Mouse (Mus musculus): ENCODE results near the gene Ubtd1. TPM values are rescaled to one million over a fixed set of nuclear protein-coding genes. Genes with fewer than 3 reads are reported as not detected.
A peak's percentile ranks its signal among the peaks of the same experiment; 100 is the strongest.

Ubtd1 gene
- total RNA-seq, 1 experiment from 2014 or later = 10.0 TPM

GRCm38 (mm10) chr19:42016251-42016650, 34.7 kb downstream of the Ubtd1 start:
- no peak for ATAC-seq (replicated peaks; ENCODE audit: insufficient number of reproducible peaks, low FRiP score, low TSS enrichment, poor library complexity, severe bottlenecking)

GRCm38 (mm10) chr19:42016840-42017239, 35.3 kb downstream of the Ubtd1 start:
- no peak for ATAC-seq (replicated peaks; ENCODE audit: insufficient number of reproducible peaks, low FRiP score, low TSS enrichment, poor library complexity, severe bottlenecking)

GRCm38 (mm10) chr19:42017399-42018247, 36.1 kb downstream of the Ubtd1 start:
- 0 out of 2 replicates have a peak, but pooled peaks have one; percentile 36 for ATAC-seq (replicated peaks; ENCODE audit: insufficient number of reproducible peaks, low FRiP score, low TSS enrichment, poor library complexity, severe bottlenecking)

GRCm38 (mm10) chr19:42019011-42019522, 37.5 kb downstream of the Ubtd1 start:
- ATAC-seq (replicated peaks; ENCODE audit: insufficient number of reproducible peaks, low FRiP score, low TSS enrichment, poor library complexity, severe bottlenecking) = no peak

GRCm38 (mm10) chr19:42021681-42022541, 40.3 kb downstream of the Ubtd1 start:
- no peak for ATAC-seq (replicated peaks; ENCODE audit: insufficient number of reproducible peaks, low FRiP score, low TSS enrichment, poor library complexity, severe bottlenecking)

- no peak for ATAC-seq (replicated peaks; ENCODE audit: insufficient number of reproducible peaks, low FRiP score, low TSS enrichment, poor library complexity, severe bottlenecking)
Observed at GRCm38 (mm10) chr19:42022542-42022848, 40.9 kb downstream of the Ubtd1 start.

- peak; percentile 94 for ATAC-seq (replicated peaks; ENCODE audit: insufficient number of reproducible peaks, low FRiP score, low TSS enrichment, poor library complexity, severe bottlenecking)
Observed at GRCm38 (mm10) chr19:42026158-42026557, 44.6 kb downstream of the Ubtd1 start.

- no peak for ATAC-seq (replicated peaks; ENCODE audit: insufficient number of reproducible peaks, low FRiP score, low TSS enrichment, poor library complexity, severe bottlenecking)
Observed at GRCm38 (mm10) chr19:42031112-42031511, 49.5 kb downstream of the Ubtd1 start.

GRCm38 (mm10) chr19:42033611-42034010, 52.0 kb downstream of the Ubtd1 start:
- ATAC-seq (replicated peaks; ENCODE audit: insufficient number of reproducible peaks, low FRiP score, low TSS enrichment, poor library complexity, severe bottlenecking) = no peak

GRCm38 (mm10) chr19:42034146-42034775, 52.7 kb downstream of the Ubtd1 start:
- ATAC-seq (replicated peaks; ENCODE audit: insufficient number of reproducible peaks, low FRiP score, low TSS enrichment, poor library complexity, severe bottlenecking) = no peak

GRCm38 (mm10) chr19:42034881-42035455, 53.4 kb downstream of the Ubtd1 start:
- no peak for ATAC-seq (replicated peaks; ENCODE audit: insufficient number of reproducible peaks, low FRiP score, low TSS enrichment, poor library complexity, severe bottlenecking)

GRCm38 (mm10) chr19:42035456-42036248, 54.1 kb downstream of the Ubtd1 start, which contains the start of gene Ankrd2:
Gene Ankrd2, plus strand, starts transcription at chr19:42036000.
- ATAC-seq (replicated peaks; ENCODE audit: insufficient number of reproducible peaks, low FRiP score, low TSS enrichment, poor library complexity, severe bottlenecking) = peak; percentile 49

- no peak for ATAC-seq (replicated peaks; ENCODE audit: insufficient number of reproducible peaks, low FRiP score, low TSS enrichment, poor library complexity, severe bottlenecking)
Observed at GRCm38 (mm10) chr19:42036357-42036756, 54.8 kb downstream of the Ubtd1 start.

GRCm38 (mm10) chr19:42037167-42037702, 55.7 kb downstream of the Ubtd1 start:
- ATAC-seq (replicated peaks; ENCODE audit: insufficient number of reproducible peaks, low FRiP score, low TSS enrichment, poor library complexity, severe bottlenecking) = no peak

- ATAC-seq (replicated peaks; ENCODE audit: insufficient number of reproducible peaks, low FRiP score, low TSS enrichment, poor library complexity, severe bottlenecking) = no peak
Observed at GRCm38 (mm10) chr19:42038310-42038709, 56.7 kb downstream of the Ubtd1 start.

- ATAC-seq (replicated peaks; ENCODE audit: insufficient number of reproducible peaks, low FRiP score, low TSS enrichment, poor library complexity, severe bottlenecking) = no peak
Observed at GRCm38 (mm10) chr19:42043988-42044387, 62.4 kb downstream of the Ubtd1 start.

GRCm38 (mm10) chr19:42045269-42046102, 63.9 kb downstream of the Ubtd1 start, which contains the start of gene Hoga1:
Gene Hoga1, plus strand, starts transcription at chr19:42045610.
- peak; percentile 84 for ATAC-seq (replicated peaks; ENCODE audit: insufficient number of reproducible peaks, low FRiP score, low TSS enrichment, poor library complexity, severe bottlenecking)

All from monocyte, adult 5-6 weeks (primary cell).